Mouse (Mus musculus): Measurements from ENCODE around the gene Olfr1338.
"Not testable (repeated sequence)": the region's sequence is repeated elsewhere in the genome, so short reads cannot be mapped to it uniquely, and the experiment has no call there.

Gene Olfr1338

GRCm38 (mm10) chr4:118758637-118759036 is at the start of gene Olfr1338:
Gene Olfr1338 (minus strand): TSS chr4:118758737.
- in situ Hi-C loops (cut with MboI, MseI), result no loop called here

- in situ Hi-C loops (cut with MboI, MseI), result not testable (repeated sequence)
Observed at GRCm38 (mm10) chr4:118792796-118793195, 34.3 kb upstream of the Olfr1338 start.

DNA sequence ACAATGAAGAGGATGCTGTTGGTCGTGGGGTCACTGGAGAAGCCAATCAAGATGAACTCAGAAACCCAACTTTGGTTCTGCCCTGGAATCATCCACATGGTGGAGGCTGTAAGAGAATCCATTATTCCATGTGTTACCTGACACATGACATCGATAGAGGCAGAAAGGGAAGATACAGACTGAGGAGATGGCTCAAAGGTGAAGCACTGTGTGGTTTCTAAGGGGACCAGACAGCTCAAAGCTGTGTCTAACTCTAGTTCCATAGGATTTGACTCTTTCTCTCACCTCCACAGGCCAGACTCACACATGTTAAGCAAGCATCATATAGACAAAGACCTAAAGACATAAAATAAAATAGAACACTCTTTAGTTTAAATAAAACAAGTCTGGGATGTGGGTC is 23.9 kb upstream of the Olfr1338 start, which contains the start of gene Olfr1337:
Olfr1337 (minus strand) TSS at position 101 of the 400 bp plus-strand sequence.
- in situ Hi-C loops (cut with MboI, MseI), result no loop called here

DNA sequence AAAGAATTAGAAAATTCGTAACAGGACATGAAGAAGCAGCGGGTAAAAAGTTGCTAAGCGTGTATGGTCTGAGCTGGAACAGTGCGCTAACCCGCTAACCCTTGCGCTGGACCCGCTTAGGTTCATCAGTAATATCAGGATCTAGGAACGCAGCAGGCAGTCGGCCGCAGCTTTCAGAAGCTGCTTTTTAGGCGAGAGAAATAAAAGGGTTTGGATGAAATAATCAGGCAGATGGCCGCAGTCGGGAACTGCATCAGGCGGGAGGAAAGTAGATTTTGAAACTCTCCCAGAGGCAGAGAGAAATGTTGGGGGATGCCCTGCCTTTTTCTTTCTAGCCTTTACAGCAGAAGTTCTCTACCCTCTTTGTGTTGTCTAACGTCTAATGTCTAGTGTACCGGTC is 16.7 kb downstream of the Olfr1338 start:
- in situ Hi-C loops (cut with MboI, MseI), result no loop called here

DNA sequence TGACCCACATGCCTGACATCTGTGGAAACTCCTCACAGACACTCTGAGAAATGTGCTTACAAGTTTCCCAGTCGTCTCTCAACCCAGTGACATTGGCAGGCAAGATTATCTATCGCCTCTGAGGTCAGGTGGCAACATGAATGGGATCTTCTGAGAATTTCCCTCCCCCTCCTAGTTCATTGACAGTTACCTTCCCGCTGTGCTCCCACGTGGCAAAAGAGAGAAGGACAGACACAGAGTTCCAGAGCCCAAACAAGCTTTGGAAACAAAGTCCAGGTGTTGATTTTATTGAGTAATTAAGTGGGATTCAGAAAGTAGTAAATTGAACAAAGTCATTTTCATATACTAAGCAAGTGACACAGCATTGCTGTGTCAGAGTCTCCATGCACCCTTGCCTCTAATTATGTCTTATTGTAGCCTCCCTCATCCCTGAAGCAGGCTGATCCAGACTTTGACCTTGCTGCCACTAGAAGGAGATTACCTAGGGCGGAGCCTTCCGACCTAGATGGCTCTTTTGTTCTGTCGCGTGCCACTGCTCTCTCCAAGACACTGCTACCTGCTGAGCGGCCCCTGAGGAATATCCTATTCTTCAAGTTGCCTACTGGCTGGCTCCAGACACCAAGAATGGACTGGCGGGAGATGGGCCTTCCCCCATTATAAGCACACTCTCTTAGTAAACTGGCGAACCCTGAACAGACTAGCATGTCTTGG is 17.4 kb downstream of the Olfr1338 start:
- in situ Hi-C loops (cut with MboI, MseI), result no loop called here

DNA sequence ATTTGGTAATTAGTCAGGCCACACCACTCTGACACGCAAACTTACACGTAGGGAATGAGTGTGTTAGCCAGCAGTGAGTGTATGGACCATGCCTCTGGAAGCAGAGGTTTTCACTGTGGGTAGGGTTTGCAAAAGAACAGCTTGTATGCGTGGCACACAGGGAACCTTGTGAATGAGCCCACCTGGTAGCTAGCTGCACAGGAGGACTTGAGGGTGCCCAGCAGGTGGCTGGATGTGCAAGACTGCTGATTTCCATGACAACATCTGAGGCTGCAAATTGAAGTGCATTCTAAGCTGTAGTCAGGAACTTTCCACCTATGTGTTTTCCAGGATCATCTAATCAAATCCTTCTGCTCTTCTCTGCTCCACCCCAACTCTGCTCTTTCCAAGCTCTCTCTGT is 19.0 kb downstream of the Olfr1338 start:
- in situ Hi-C loops (cut with MboI, MseI), result no loop called here

DNA sequence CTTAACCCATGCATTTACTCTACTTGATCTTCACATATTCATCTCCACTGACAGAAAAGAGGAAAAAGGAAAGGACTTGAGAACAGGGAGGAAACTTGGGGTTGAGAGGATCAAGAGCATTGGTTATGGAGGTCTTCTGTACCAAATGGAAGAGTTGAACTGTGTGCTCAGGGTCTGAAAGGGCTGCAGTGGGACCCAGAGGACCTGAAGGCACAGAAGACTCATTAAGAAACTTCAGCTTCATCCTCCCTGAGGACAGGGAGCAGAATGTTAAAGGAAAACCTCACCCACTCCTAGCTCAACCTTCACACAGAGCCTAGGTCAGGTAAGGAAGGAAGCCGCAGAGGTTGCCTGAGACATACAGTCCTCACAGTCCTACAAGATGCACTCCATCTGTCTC is 26.7 kb downstream of the Olfr1338 start, which contains the start of gene Olfr1339:
Olfr1339 (plus strand) TSS at position 301 of the 400 bp plus-strand sequence.
- in situ Hi-C loops (cut with MboI, MseI), result no loop called here

DNA sequence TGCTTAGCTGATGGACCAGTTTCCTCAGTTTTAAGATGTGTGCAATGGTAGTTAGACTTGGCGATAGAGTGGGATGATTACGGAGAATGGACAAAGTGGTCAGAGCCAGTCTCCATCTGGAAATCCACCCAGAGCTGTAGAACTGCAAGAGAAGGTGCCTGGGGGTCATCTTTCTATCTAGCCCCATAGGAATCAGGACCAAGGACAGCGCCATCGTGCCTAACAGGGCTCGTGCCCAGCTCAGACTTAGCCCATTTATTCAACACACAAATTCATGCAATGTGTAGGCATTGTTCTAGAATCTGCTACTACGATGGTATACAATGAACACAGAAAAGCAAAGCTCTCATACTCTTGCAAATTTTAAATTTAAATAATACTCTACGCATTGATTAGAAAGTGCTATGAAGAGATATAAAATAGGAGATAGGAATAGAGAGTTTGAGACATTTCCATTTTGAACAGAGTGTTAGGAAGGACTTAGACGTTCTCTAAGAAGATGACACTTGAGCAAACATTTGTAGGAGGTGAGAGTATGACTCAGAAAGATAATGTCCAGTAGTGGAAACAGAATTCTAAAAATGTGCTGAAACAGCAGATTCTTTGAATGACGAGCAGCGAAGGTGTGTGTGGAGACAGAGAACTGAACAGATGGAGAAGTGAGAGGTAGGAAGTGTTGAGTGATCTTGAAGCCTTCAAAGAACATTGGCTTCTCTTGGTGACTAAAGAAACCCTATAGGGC is 36.6 kb downstream of the Olfr1338 start:
- in situ Hi-C loops (cut with MboI, MseI), result no loop called here

GRCm38 (mm10) chr4:118719838-118720237 is 38.7 kb downstream of the Olfr1338 start, which contains the start of gene Olfr1340:
Gene Olfr1340 (plus strand): TSS chr4:118720138.
- in situ Hi-C loops (cut with MboI, MseI), result no loop called here

GRCm38 (mm10) chr4:118711656-118712055 is 46.9 kb downstream of the Olfr1338 start:
- in situ Hi-C loops (cut with MboI, MseI), result no loop called here

DNA sequence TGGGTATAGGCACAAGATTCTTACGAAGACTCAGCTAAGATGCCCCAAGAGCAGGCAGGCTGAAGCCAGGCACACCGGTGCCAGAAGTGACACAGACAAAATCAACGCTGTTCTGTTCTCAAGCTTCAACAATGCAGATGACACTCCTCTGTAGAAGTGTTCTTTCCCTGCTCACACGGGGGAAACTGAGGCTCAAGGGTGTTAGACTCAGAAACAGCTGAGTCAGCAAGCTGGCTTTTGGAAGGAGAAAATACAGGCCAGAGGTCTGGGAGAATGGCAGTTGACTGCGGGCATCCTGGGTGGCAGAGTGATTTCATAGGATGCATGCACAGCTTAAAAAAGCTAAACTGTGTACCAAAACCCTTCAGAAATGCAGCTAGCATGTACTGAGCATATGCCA is 50.5 kb downstream of the Olfr1338 start:
- in situ Hi-C loops (cut with MboI, MseI), result no loop called here

- in situ Hi-C loops (cut with MboI, MseI), result no loop called here
Observed at GRCm38 (mm10) chr4:118703223-118703622, 55.3 kb downstream of the Olfr1338 start, which contains the start of gene Olfr1341. Gene Olfr1341 (plus strand): TSS chr4:118703523.
